Mouse (Mus musculus) neutrophil, adult 65 days (primary cell): Measurements from ENCODE around the gene Mbnl2. TPM values are rescaled to one million over a fixed set of nuclear protein-coding genes. Genes with fewer than 3 reads are reported as not detected.

Experiments used
- total RNA-seq: library from RNA; stranded (reverse); gene quantifications from 2 replicates; pipeline ENCODE4 v1.2.4, GENCODE M21; 2023

Gene Mbnl2
- 184 and 215 TPM in 2 replicates for total RNA-seq

GRCm38 (mm10) chr14:120275246-120276238 is at the start of gene Mbnl2:
Gene Mbnl2 (plus strand): TSS chr14:120275669.

GRCm38 (mm10) chr14:120477982-120478568 is 202.6 kb downstream of the Mbnl2 start, which contains the start of gene Rap2a:
Gene Rap2a (plus strand): TSS chr14:120478444.

Other genes starting within 250 kb of the Mbnl2 start
- gene Oxgr1, start 233.2 kb upstream of the Mbnl2 start, total RNA-seq: not detected in 2 replicates
- 16.5 and 18.4 TPM in 2 replicates for gene Rap2a, start 202.8 kb downstream of the Mbnl2 start, total RNA-seq